Mouse (Mus musculus) kidney, embryonic 16.5 days (tissue): ENCODE data around the gene Olfr1348. TPM values are rescaled to one million over a fixed set of nuclear protein-coding genes. Genes with fewer than 3 reads are reported as not detected.

Experiments
- ATAC-seq: fragments of 200-750 bp; cut with Nextera tagmentation; 2 replicates; pipeline ENCODE4 v1.8.0; 2017; ENCODE audit warnings: moderate TSS enrichment; ENCODE audit not compliant: low FRiP score, low TSS enrichment
- H3K27ac ChIP-seq: fragments of 300-500 bp; sonication (generic); 2 replicates; pipeline ENCODE4 v1.5.1; 2014; ENCODE audit warnings: low read length
- H3K27me3 ChIP-seq: fragments of 300-500 bp; sonication (generic); 2 replicates; pipeline ENCODE4 v1.6.1; 2014; ENCODE audit warnings: low read length, control low read depth, mixed read lengths; ENCODE audit not compliant: insufficient read depth
- H3K36me3 ChIP-seq: fragments of 300-500 bp; sonication (generic); 2 replicates; pipeline ENCODE4 v1.6.1; 2014; ENCODE audit warnings: low read length, control low read depth, mixed read lengths; ENCODE audit not compliant: insufficient read depth
- H3K4me1 ChIP-seq: fragments of 300-500 bp; sonication (generic); 2 replicates; pipeline ENCODE4 v1.6.1; 2014; ENCODE audit warnings: low read length, control low read depth, mixed read lengths; ENCODE audit not compliant: insufficient read depth
- H3K4me2 ChIP-seq: fragments of 300-500 bp; sonication (generic); replicated peaks from 2 replicates; pipeline ENCODE4 v1.6.1; 2014; ENCODE audit warnings: low read depth, low read length
- H3K4me3 ChIP-seq: fragments of 300-500 bp; sonication (generic); 2 replicates; pipeline ENCODE4 v1.5.1; 2014; ENCODE audit warnings: mild to moderate bottlenecking, low read length
- H3K9ac ChIP-seq: fragments of 300-500 bp; sonication (generic); replicated peaks from 2 replicates; pipeline ENCODE4 v1.6.1; 2014; ENCODE audit warnings: low read length
- H3K9me3 ChIP-seq: fragments of 300-500 bp; sonication (generic); 2 replicates; pipeline ENCODE4 v1.6.1; 2016; ENCODE audit warnings: low read length, control low read depth
- polyA plus RNA-seq: library from polyadenylated mRNA; unstranded; fragments of >200 nt; fragmentation: Nextera tagmentation; extraction: Ambion mirVana; gene quantifications from 2 replicates; pipeline ENCODE4 v1.2.1, GENCODE M21; 2015

Gene Olfr1348
- polyA plus RNA-seq, 1 experiment from 2014 or later, result not detected

DNA sequence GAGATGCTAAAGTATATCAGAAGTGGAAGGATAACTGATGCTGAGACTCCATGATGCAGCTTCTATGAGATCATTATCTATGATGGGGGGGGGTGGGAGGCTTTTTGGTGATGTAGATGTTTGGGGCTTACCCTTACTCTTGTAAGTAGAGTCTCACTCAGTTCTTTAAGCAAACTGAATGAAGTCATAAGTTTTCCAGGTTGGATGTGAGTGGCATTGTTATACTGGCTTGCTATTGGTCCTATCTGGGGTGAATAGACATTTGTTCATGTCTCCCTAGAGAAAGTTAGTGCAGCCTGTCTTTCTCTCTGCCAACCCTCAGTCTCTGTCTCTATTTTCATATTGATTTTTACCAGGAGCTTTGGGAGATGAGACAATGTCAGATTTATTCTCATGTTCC is 52.7 kb downstream of the Olfr1348 start, which contains the start of gene Olfr1336:
Gene Olfr1336, plus strand, starts transcription at position 301 of the 400 bp plus-strand sequence.
- ATAC-seq, result no peak
- no peak within 1 kb of the TSS for H3K9ac ChIP-seq
- no peak within 1 kb of the TSS for H3K4me3 ChIP-seq
- no peaks in the 10 kb centered on the region for H3K4me1 ChIP-seq
- no peak within 1 kb of the TSS for H3K4me2 ChIP-seq
- H3K9me3 ChIP-seq, result peaks cover 6% of the 10 kb centered on the region
- no peak within 1 kb of the TSS for H3K27ac ChIP-seq
- no peaks in the 10 kb centered on the region for H3K36me3 ChIP-seq
- no peaks in the 10 kb centered on the region for H3K27me3 ChIP-seq

Other genes starting within 250 kb of the Olfr1348 start
- gene Zfp667, start 222.2 kb downstream of the Olfr1348 start, polyA plus RNA-seq, result 4.9 and 6.8 TPM in 2 replicates
- gene Zfp583, start 177.5 kb downstream of the Olfr1348 start, polyA plus RNA-seq, result 5.8 and 6.3 TPM in 2 replicates
- 2.3 TPM in 2 replicates for gene Gm3854, start 165.0 kb downstream of the Olfr1348 start, polyA plus RNA-seq
- gene Zfp78, start 145.5 kb downstream of the Olfr1348 start, polyA plus RNA-seq, result 1.6 and 3.9 TPM in 2 replicates
- gene Zfp28, start 125.5 kb downstream of the Olfr1348 start, polyA plus RNA-seq, result 8.9 and 9.0 TPM in 2 replicates
- gene Smim17, start 110.0 kb downstream of the Olfr1348 start, polyA plus RNA-seq, result 0.35 TPM in 1 of 2 replicates, not detected in the other
- not detected in 2 replicates for gene Gm20715, start 98.5 kb downstream of the Olfr1348 start, polyA plus RNA-seq
- gene Olfr1344, start 70.1 kb downstream of the Olfr1348 start, polyA plus RNA-seq, result not detected in 2 replicates
- gene Olfr1336, start 52.6 kb downstream of the Olfr1348 start, polyA plus RNA-seq, result not detected in 2 replicates
- gene Olfr1346, start 41.6 kb downstream of the Olfr1348 start, polyA plus RNA-seq, result not detected in 2 replicates
- gene Olfr5, start 21.8 kb downstream of the Olfr1348 start, polyA plus RNA-seq, result not detected in 2 replicates
- gene Olfr1347, start 9.0 kb downstream of the Olfr1348 start, polyA plus RNA-seq, result not detected in 2 replicates
- not detected in 2 replicates for gene Olfr1349, start 14.2 kb upstream of the Olfr1348 start, polyA plus RNA-seq
- not detected in 2 replicates for gene Olfr1350, start 56.1 kb upstream of the Olfr1348 start, polyA plus RNA-seq
- gene Zim1, start 187.7 kb upstream of the Olfr1348 start, polyA plus RNA-seq, result 3.1 and 3.8 TPM in 2 replicates
- 145 and 166 TPM in 2 replicates for gene Peg3, start 221.7 kb upstream of the Olfr1348 start, polyA plus RNA-seq
- 5.2 and 6.5 TPM in 2 replicates for gene Usp29, start 221.8 kb upstream of the Olfr1348 start, polyA plus RNA-seq